Comparison of ENCODE assay signal across 34 mouse cellular contexts in the genomic region with DNA sequence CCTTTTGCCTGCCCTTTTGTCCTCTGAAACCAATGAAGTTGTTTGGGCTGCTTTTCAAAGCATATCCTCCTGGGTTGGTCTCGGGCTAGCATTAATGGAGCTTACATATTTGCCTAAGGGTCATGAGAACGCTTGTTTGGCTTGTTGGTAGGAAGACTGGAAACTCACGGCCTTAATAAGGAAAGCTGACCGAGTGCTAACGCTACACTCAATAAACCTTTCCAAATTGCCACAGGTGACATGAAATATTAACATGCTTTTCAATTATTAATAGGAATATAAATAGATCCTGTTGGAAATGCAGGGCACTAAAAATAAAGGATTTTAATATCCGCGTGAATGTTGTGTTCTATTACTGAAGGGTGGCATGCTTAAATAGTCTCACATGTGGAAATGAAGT. TPM values are rescaled to one million over a fixed set of nuclear protein-coding genes. Genes with fewer than 3 reads are reported as not detected.
DNase-seq lines count a peak whose midpoint lies in the region; ATAC-seq and TF ChIP-seq lines count a peak whose summit lies in the region.
"Had no signal": no experiment of that assay in that cellular context is flagged by ENCODE, and none has a peak within 500 bp of the region (broad histone marks: within the 10 kb centered on the region; RNA-seq: fewer than 3 reads in every experiment).

No protein-coding gene starts in this region.

- no peaks in the 10 kb centered on the region for H3K27me3 ChIP-seq in kidney, adult 2 months (replicated peaks; ENCODE audit: control insufficient read depth, insufficient read depth, low read length)
- H3K27me3 ChIP-seq in kidney, embryonic 15.5 days: no peaks in the 10 kb centered on the region
- H3K27me3 ChIP-seq in midbrain, embryonic 14.5 days (ENCODE audit: control insufficient read depth, insufficient read depth, low read length): no peaks in the 10 kb centered on the region
- no peaks in the 10 kb centered on the region for H3K27me3 ChIP-seq in midbrain, postnatal 0 days (ENCODE audit: insufficient read depth, low read length)
- H3K27me3 ChIP-seq in limb, embryonic 10.5 days (ENCODE audit: low read depth, poor library complexity, severe bottlenecking): no peaks in the 10 kb centered on the region
- H3K27me3 ChIP-seq: CH12.LX; embryonic facial prominence, embryonic 12.5 days; embryonic facial prominence, embryonic 15.5 days; forebrain, embryonic 15.5 days; heart, embryonic 13.5 days; hindbrain, embryonic 13.5 days; Patski had no signal

- H3K9ac ChIP-seq in kidney, embryonic 15.5 days: no peak overlapping the region
- H3K9ac ChIP-seq in midbrain, embryonic 14.5 days (replicated peaks; ENCODE audit: low read length): no peak overlapping the region
- H3K9ac ChIP-seq in midbrain, postnatal 0 days (replicated peaks; ENCODE audit: low read length, poor library complexity, severe bottlenecking): no peak overlapping the region
- H3K9ac ChIP-seq: embryonic facial prominence, embryonic 12.5 days; embryonic facial prominence, embryonic 15.5 days; forebrain, embryonic 15.5 days; heart, embryonic 13.5 days; hindbrain, embryonic 13.5 days had no signal

- H3K4me2 ChIP-seq in kidney, embryonic 15.5 days: no peak overlapping the region
- no peak overlapping the region for H3K4me2 ChIP-seq in midbrain, embryonic 14.5 days (ENCODE audit: low read length)
- H3K4me2 ChIP-seq in midbrain, postnatal 0 days (ENCODE audit: low read depth, low read length, poor library complexity, severe bottlenecking): no peak overlapping the region
- H3K4me2 ChIP-seq: embryonic facial prominence, embryonic 12.5 days; embryonic facial prominence, embryonic 15.5 days; forebrain, embryonic 15.5 days; heart, embryonic 13.5 days; hindbrain, embryonic 13.5 days had no signal

- 46% methylated on average over 7 of the region's 7 CpGs for WGBS in kidney, adult 2 months
- WGBS in kidney, embryonic 15.5 days: 77% methylated on average over 7 of the region's 7 CpGs
- 68% methylated on average over 7 of the region's 7 CpGs for WGBS in midbrain, embryonic 14.5 days
- WGBS in midbrain, postnatal 0 days: 60% methylated on average over 7 of the region's 7 CpGs
- 81% methylated on average over 7 of the region's 7 CpGs for WGBS in limb, embryonic 10.5 days

- TF ChIP-seq POLR2A in kidney, adult 2 months (IDR thresholded peaks at IDR 0.05; ENCODE audit: low read depth, low read length): no peak

- no peak for ATAC-seq in kidney, embryonic 15.5 days (replicated peaks; ENCODE audit: low FRiP score)
- no peak for ATAC-seq in midbrain, embryonic 14.5 days (ENCODE audit: low FRiP score, low TSS enrichment)
- ATAC-seq in midbrain, postnatal 0 days (ENCODE audit: low FRiP score): no peak
- ATAC-seq: forebrain, embryonic 15.5 days; hindbrain, embryonic 16.5 days; Patski had no signal

- H3K27ac ChIP-seq in kidney, adult 2 months (ENCODE audit: insufficient read depth, low read depth, low read length): no peak overlapping the region
- no peak overlapping the region for H3K27ac ChIP-seq in kidney, embryonic 15.5 days
- peak overlapping the region; percentile 26; the same call in 1 of the 2 replicates for H3K27ac ChIP-seq in midbrain, embryonic 14.5 days (replicated peaks; ENCODE audit: low read depth, low read length)
- no peak overlapping the region for H3K27ac ChIP-seq in midbrain, postnatal 0 days (ENCODE audit: low read depth, low read length)
- peak overlapping the region; percentile 72; the same call in 1 of the 2 replicates for H3K27ac ChIP-seq in limb, embryonic 10.5 days
- H3K27ac ChIP-seq: embryonic facial prominence, embryonic 12.5 days; embryonic facial prominence, embryonic 15.5 days; forebrain, embryonic 15.5 days; heart, adult 2 months; heart, embryonic 10.5 days; heart, embryonic 13.5 days; hindbrain, embryonic 13.5 days had no signal

- no peaks in the 10 kb centered on the region for H3K9me3 ChIP-seq in kidney, embryonic 15.5 days (replicated peaks)
- H3K9me3 ChIP-seq in midbrain, embryonic 14.5 days (ENCODE audit: control insufficient read depth, low read length): no peaks in the 10 kb centered on the region
- H3K9me3 ChIP-seq in midbrain, postnatal 0 days (ENCODE audit: low read length): no peaks in the 10 kb centered on the region
- no peaks in the 10 kb centered on the region for H3K9me3 ChIP-seq in limb, embryonic 10.5 days (replicated peaks)
- H3K9me3 ChIP-seq: embryonic facial prominence, embryonic 12.5 days; embryonic facial prominence, embryonic 15.5 days; forebrain, embryonic 15.5 days; heart, embryonic 10.5 days; heart, embryonic 13.5 days; hindbrain, embryonic 13.5 days had no signal

- H3K36me3 ChIP-seq in kidney, adult 2 months (ENCODE audit: control insufficient read depth, insufficient read depth, low read length): no peaks in the 10 kb centered on the region
- H3K36me3 ChIP-seq in kidney, embryonic 15.5 days: no peaks in the 10 kb centered on the region
- peaks cover 42% of the 10 kb centered on the region for H3K36me3 ChIP-seq in midbrain, embryonic 14.5 days (ENCODE audit: control insufficient read depth, insufficient read depth, low read length)
- peaks cover 33% of the 10 kb centered on the region for H3K36me3 ChIP-seq in midbrain, postnatal 0 days (ENCODE audit: insufficient read depth, low read length)
- peaks cover 15% of the 10 kb centered on the region for H3K36me3 ChIP-seq in limb, embryonic 10.5 days
- H3K36me3 ChIP-seq: embryonic facial prominence, embryonic 15.5 days; G1E; heart, embryonic 10.5 days; heart, embryonic 13.5 days had no signal

- H3K4me3 ChIP-seq in kidney, adult 2 months (ENCODE audit: insufficient read depth, low read depth, low read length): no peak overlapping the region
- H3K4me3 ChIP-seq in kidney, embryonic 15.5 days (replicated peaks): no peak overlapping the region
- H3K4me3 ChIP-seq in midbrain, embryonic 14.5 days (replicated peaks; ENCODE audit: low read depth, low read length): no peak overlapping the region
- no peak overlapping the region for H3K4me3 ChIP-seq in midbrain, postnatal 0 days (ENCODE audit: low read depth, low read length)
- no peak overlapping the region for H3K4me3 ChIP-seq in limb, embryonic 10.5 days
- H3K4me3 ChIP-seq: embryonic facial prominence, embryonic 12.5 days; embryonic facial prominence, embryonic 15.5 days; forebrain, embryonic 15.5 days; heart, adult 2 months; heart, embryonic 10.5 days; heart, embryonic 13.5 days; hindbrain, embryonic 13.5 days had no signal

- peak; percentile 19 for DNase-seq in kidney, adult 2 months
- peak; percentile 53 for DNase-seq in midbrain, embryonic 14.5 days
- DNase-seq in midbrain, postnatal 0 days (ENCODE audit: low spot score): no peak
- no peak for DNase-seq in limb, embryonic 10.5 days (ENCODE audit: low spot score)
- no peak for DNase-seq in ovary, adult 18-20 months (ENCODE audit: low spot score)
- DNase-seq in neural tube, embryonic 10.5 days (ENCODE audit: extremely low spot score, low spot score): no peak
- DNase-seq: adrenal gland, postnatal 10 days; adrenal gland, postnatal 36 days; B cell, adult 2 months; cerebellum, adult 11 months; cerebellum, adult 2 months; cerebellum, adult 9-11 months; cerebellum, postnatal 25 days; gastrocnemius, postnatal 25 days; heart, adult 2 months had no signal

- no peak for TF ChIP-seq CTCF in kidney, adult 2 months (conservative IDR thresholded peaks at IDR 0.05; ENCODE audit: insufficient read depth, insufficient read length, low read depth, low read length)
- TF ChIP-seq CTCF in midbrain, postnatal 0 days (IDR thresholded peaks at IDR 0.05): no peak

- H3K4me1 ChIP-seq in kidney, adult 2 months (ENCODE audit: control insufficient read depth, insufficient read depth, low read length): no peaks in the 10 kb centered on the region
- H3K4me1 ChIP-seq in kidney, embryonic 15.5 days: peaks cover 6% of the 10 kb centered on the region; the same call in 1 of the 2 replicates
- no peaks in the 10 kb centered on the region for H3K4me1 ChIP-seq in midbrain, embryonic 14.5 days (ENCODE audit: control insufficient read depth, insufficient read depth, low read length)
- H3K4me1 ChIP-seq in midbrain, postnatal 0 days (ENCODE audit: insufficient read depth, low read length): no peaks in the 10 kb centered on the region
- H3K4me1 ChIP-seq in limb, embryonic 10.5 days: peaks cover 45% of the 10 kb centered on the region
- H3K4me1 ChIP-seq: forebrain, embryonic 15.5 days; heart, embryonic 10.5 days; heart, embryonic 13.5 days had no signal

RNA-seq across cellular contexts. Expression of gene Gm21954, which starts 27.3 kb away (rescaled TPM):
- polyA plus RNA-seq in kidney, adult 2 months (2012; rRNA removed): not detected in 2 replicates
- polyA plus RNA-seq in kidney, embryonic 15.5 days (2015; fragmentation: Nextera tagmentation; extraction: Ambion mirVana): not detected in 2 replicates
- not detected in 2 replicates for polyA plus RNA-seq in midbrain, embryonic 14.5 days (2014; fragmentation: Nextera tagmentation; extraction: Ambion mirVana)
- total RNA-seq in midbrain, postnatal 0 days (2014; rRNA removed): not detected in 2 replicates
- polyA plus RNA-seq in midbrain, postnatal 0 days (2015; fragmentation: Nextera tagmentation; extraction: Ambion mirVana): not detected in 2 replicates
- polyA plus RNA-seq in limb, embryonic 10.5 days (2016; fragmentation: Nextera tagmentation; extraction: Ambion mirVana): not detected in 2 replicates
- total RNA-seq: adrenal gland, adult 18-20 months; adrenal gland, postnatal 10 days; adrenal gland, postnatal 36 days; CH12.LX; common myeloid progenitor, adult 5-6 weeks; G1E; gastrocnemius, adult 8-10 months; gastrocnemius, postnatal 25 days; heart, adult 2 months; heart, postnatal 25 days; hematopoietic stem cell, adult 5-6 weeks had no signal
- polyA plus RNA-seq: cerebellum, adult 2 months; embryonic facial prominence, embryonic 12.5 days; embryonic facial prominence, embryonic 15.5 days; forebrain, embryonic 11.5 days; forebrain, embryonic 15.5 days; G1E; gonadal fat pad, adult 2 months; heart, adult 2 months; heart, embryonic 10.5 days; heart, embryonic 13.5 days; heart, embryonic 16.5 days; hindbrain, embryonic 13.5 days; hindbrain, embryonic 16.5 days; Patski had no signal

Comparison
In these comparisons a context has a peak if more than half of its experiments do, and no peak if none do; other contexts are left out.
1. DNase-seq: peak in kidney, adult 2 months (single experiment) and midbrain, embryonic 14.5 days (single experiment); none in midbrain, postnatal 0 days (single experiment), limb, embryonic 10.5 days (single experiment), ovary, adult 18-20 months (single experiment) and neural tube, embryonic 10.5 days (single experiment).
2. H3K27ac ChIP-seq: peak in midbrain, embryonic 14.5 days (single experiment) and limb, embryonic 10.5 days (single experiment); none in kidney, adult 2 months (single experiment), kidney, embryonic 15.5 days (single experiment) and midbrain, postnatal 0 days (single experiment).